Mouse (Mus musculus) heart, adult 18-20 months (tissue): ENCODE measurements at regions not wholly inside any gene's neighbourhood (a gene's known extent, or its start where the extent isn't known, plus 50 kb on each side); places are given as distances from the start of the nearest gene placed in this dataset.

Source experiments
- DNase-seq, 2 experiments: peaks; one replicate each; pipeline ENCODE4 v3.0.0; 2021 to 2022; ENCODE audit warnings: mixed read lengths in 1 of 2

GRCm38 (mm10) chr2:66961808-66962519 is 177.2 kb upstream of the Scn7a start:
- DNase-seq = peak in 1 of 2 experiments; percentile 17

GRCm38 (mm10) chr2:66941188-66941587 is 156.5 kb upstream of the Scn7a start:
- no peak for DNase-seq

GRCm38 (mm10) chr2:66898032-66898431 is 113.3 kb upstream of the Scn7a start:
- DNase-seq = no peak

GRCm38 (mm10) chr2:66867457-66868216 is 82.9 kb upstream of the Scn7a start:
- DNase-seq = no peak
